Mouse (Mus musculus) MEL (cell line): ENCODE measurements at regions not wholly inside any gene's neighbourhood (a gene's known extent, or its start where the extent isn't known, plus 50 kb on each side); places are given as distances from the start of the nearest gene placed in this dataset.

ENCODE experiments used
- DNase-seq: peaks from one replicate; pipeline ENCODE4 v3.0.0; 2011; ENCODE audit warnings: low read depth, low spot score
- H3K27ac ChIP-seq: 2 replicates; pipeline ENCODE4 v1.5.1; 2012; ENCODE audit warnings: low read depth, mild to moderate bottlenecking, control low read depth, low read length, moderate library complexity; ENCODE audit not compliant: control insufficient read depth
- H3K27me3 ChIP-seq, 2 experiments: fragments of 150-350 bp in 1 of 2; sonication (generic) in 1 of 2; 2 replicates each; pipeline ENCODE4 v1.6.1; 2012; ENCODE audit warnings: low read length in 2 of 2, mild to moderate bottlenecking in 2 of 2, improper control_type of control experiment in 1 of 2, moderate library complexity in 1 of 2; ENCODE audit not compliant: insufficient read depth in 2 of 2, control insufficient read depth in 1 of 2
- H3K36me3 ChIP-seq, 2 experiments: 2 replicates each; pipeline ENCODE4 v1.6.1; 2012 to 2014; ENCODE audit warnings: low read length in 2 of 2, improper control_type of control experiment in 1 of 2, inconsistent platforms in 1 of 2, mild to moderate bottlenecking in 1 of 2; ENCODE audit not compliant: insufficient read depth in 2 of 2, control insufficient read depth in 1 of 2
- H3K4me1 ChIP-seq, 2 experiments: fragments of 150-350 bp in 1 of 2; sonication (generic) in 1 of 2; 2 replicates each; pipeline ENCODE4 v1.6.1; 2012; ENCODE audit warnings: low read length in 2 of 2, improper control_type of control experiment in 1 of 2, mild to moderate bottlenecking in 1 of 2; ENCODE audit not compliant: insufficient read depth in 2 of 2, control insufficient read depth in 1 of 2
- H3K4me3 ChIP-seq, 2 experiments: fragments of 150-350 bp in 1 of 2; sonication (generic) in 1 of 2; 2 replicates each; pipeline ENCODE4 v1.5.1; 2012; ENCODE audit warnings: low read depth in 2 of 2, low read length in 2 of 2, mild to moderate bottlenecking in 2 of 2, moderate library complexity in 2 of 2, control low read depth in 1 of 2, improper control_type of control experiment in 1 of 2; ENCODE audit not compliant: control insufficient read depth in 1 of 2, insufficient read depth in 1 of 2
- H3K79me2 ChIP-seq: 2 replicates; pipeline ENCODE4 v1.6.1; 2012; ENCODE audit warnings: mild to moderate bottlenecking, low read length, moderate library complexity; ENCODE audit not compliant: control insufficient read depth, poor library complexity, insufficient read depth
- H3K9ac ChIP-seq: 2 replicates; pipeline ENCODE4 v1.6.1; 2012; ENCODE audit warnings: low read depth, mild to moderate bottlenecking, control low read depth, low read length, moderate library complexity; ENCODE audit not compliant: control insufficient read depth, poor library complexity, severe bottlenecking
- H3K9me3 ChIP-seq: fragments of 150-350 bp; sonication (generic); replicated peaks from 2 replicates; pipeline ENCODE4 v1.6.1; 2012; ENCODE audit warnings: mild to moderate bottlenecking, low read length, improper control_type of control experiment, moderate library complexity; ENCODE audit not compliant: insufficient read depth
- CHD2 ChIP-seq: IDR thresholded peaks from 2 replicates; pipeline ENCODE4 v1.6.1; 2011; ENCODE audit warnings: low read length, improper control_type of control experiment
- E2F4 ChIP-seq: IDR thresholded peaks from 2 replicates; pipeline ENCODE4 v1.6.1; 2011; ENCODE audit warnings: low read depth, low read length, improper control_type of control experiment, borderline replicate concordance
- ETS1 ChIP-seq: IDR thresholded peaks from 2 replicates; pipeline ENCODE4 v1.6.1; 2012; ENCODE audit warnings: low read depth, mild to moderate bottlenecking, inconsistent platforms, low read length, improper control_type of control experiment, moderate library complexity
- GATA1 ChIP-seq: IDR thresholded peaks from 2 replicates; pipeline ENCODE4 v1.6.1; 2011; ENCODE audit warnings: low read depth, low read length, improper control_type of control experiment
- MAZ ChIP-seq: IDR thresholded peaks from 2 replicates; pipeline ENCODE4 v1.6.1; 2012; ENCODE audit warnings: low read depth, mild to moderate bottlenecking, inconsistent platforms, low read length, improper control_type of control experiment
- NRF1 ChIP-seq: IDR thresholded peaks from 2 replicates; pipeline ENCODE4 v1.6.1; 2014; ENCODE audit warnings: low read depth, mild to moderate bottlenecking, inconsistent platforms, low read length, improper control_type of control experiment, moderate library complexity; ENCODE audit not compliant: poor library complexity, insufficient read depth, severe bottlenecking
- POLR2A ChIP-seq, 2 experiments: IDR thresholded peaks; 2 replicates each; pipeline ENCODE4 v1.6.1; 2011 to 2012; ENCODE audit warnings: low read length in 2 of 2, mild to moderate bottlenecking in 2 of 2, control low read depth in 1 of 2, improper control_type of control experiment in 1 of 2, low read depth in 1 of 2, moderate library complexity in 1 of 2; ENCODE audit not compliant: control insufficient read depth in 1 of 2, insufficient read depth in 1 of 2, poor library complexity in 1 of 2
- RCOR1 ChIP-seq: IDR thresholded peaks from 2 replicates; pipeline ENCODE4 v1.6.1; 2012; ENCODE audit warnings: low read depth, mild to moderate bottlenecking, inconsistent platforms, low read length, improper control_type of control experiment
- TAL1 ChIP-seq: IDR thresholded peaks from 2 replicates; pipeline ENCODE4 v1.6.1; 2012; ENCODE audit warnings: mild to moderate bottlenecking, inconsistent platforms, low read length, moderate library complexity, mixed read lengths
- USF2 ChIP-seq, 2 experiments: IDR thresholded peaks; 2 replicates each; pipeline ENCODE4 v1.6.1; 2011 to 2012; ENCODE audit warnings: improper control_type of control experiment in 2 of 2, low read length in 2 of 2, borderline replicate concordance in 1 of 2, inconsistent platforms in 1 of 2, low read depth in 1 of 2, mild to moderate bottlenecking in 1 of 2; ENCODE audit not compliant: insufficient read depth in 1 of 2

DNA sequence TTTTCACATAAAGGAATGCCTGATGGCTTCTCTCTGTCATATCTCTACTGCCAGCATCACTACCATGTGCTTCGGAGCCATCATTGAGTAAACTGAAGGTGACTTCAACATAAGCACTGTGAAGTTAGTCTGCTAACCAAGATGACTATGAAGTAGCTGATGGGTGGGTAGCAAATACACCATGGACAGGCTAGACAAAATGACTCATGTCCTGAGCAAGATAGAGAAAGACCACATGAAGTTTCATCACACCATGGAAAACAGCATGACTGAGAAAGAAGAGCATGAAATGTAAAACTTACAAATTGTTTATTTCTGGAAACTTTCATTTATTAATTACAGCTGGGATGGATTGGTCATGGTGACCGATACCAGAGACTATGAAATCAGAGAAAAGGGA lies 249.3 kb upstream of the Zpld1 start:
- Histone ChIP-seq H3K27me3 (no peaks in the 10 kb centered on the region; a peak in 1 of 4 replicates), H3K4me3 (no peak overlapping the region), H3K36me3 (no peaks in the 10 kb centered on the region)
- no peak for DNase-seq
- TF ChIP-seq GATA1, result no peak
- TF ChIP-seq NRF1, result no peak
- TF ChIP-seq, all 39 proteins: peak for 0
- H3K4me1 ChIP-seq, result no peaks in the 10 kb centered on the region
- H3K9ac ChIP-seq, result no peak overlapping the region
- H3K27ac ChIP-seq, result no peak overlapping the region
- H3K9me3 ChIP-seq, result no peaks in the 10 kb centered on the region
- no peaks in the 10 kb centered on the region for H3K79me2 ChIP-seq

DNA sequence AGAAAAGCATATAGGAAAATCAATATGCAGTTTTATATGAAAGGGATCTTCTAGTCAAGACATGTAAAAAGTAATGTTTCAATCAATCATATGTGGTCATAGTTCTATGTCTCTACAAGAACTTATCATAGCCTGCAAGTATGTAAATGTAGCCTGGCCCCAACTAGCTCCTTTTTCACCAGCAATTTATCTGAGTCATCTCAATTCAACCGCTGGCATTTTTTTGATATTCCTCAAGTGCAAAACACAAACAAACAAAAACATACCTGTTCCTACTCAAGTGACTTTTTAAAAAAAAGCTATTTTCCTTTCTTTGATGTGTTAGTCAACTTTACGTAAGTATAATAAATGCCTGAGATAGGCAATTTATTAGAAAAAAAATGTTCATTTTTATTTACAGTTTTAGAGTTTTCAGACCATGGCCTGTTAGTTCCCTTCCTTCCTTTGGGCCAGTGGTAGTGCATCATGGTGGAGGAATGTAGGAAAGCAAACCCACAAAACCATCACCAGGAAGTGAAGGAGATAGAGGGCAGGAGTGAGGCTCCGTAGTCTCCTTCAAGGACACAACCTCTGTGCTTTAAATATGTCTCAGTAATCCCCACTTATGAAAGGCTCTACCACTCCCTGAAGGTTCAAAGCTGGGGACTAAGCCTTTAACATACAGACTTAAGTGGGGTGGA lies 242.7 kb upstream of the Zpld1 start:
- Histone ChIP-seq H3K4me1 (no peaks in the 10 kb centered on the region), H3K36me3 (no peaks in the 10 kb centered on the region), H3K9ac (no peak overlapping the region), H3K4me3 (no peak overlapping the region), H3K27ac (no peak overlapping the region), H3K27me3 (no peaks in the 10 kb centered on the region; a peak in 1 of 4 replicates), H3K79me2 (no peaks in the 10 kb centered on the region), H3K9me3 (no peaks in the 10 kb centered on the region)
- TF ChIP-seq CHD2 (no peak), POLR2A (IDR thresholded peaks at IDR 0.05; ENCODE audit: control insufficient read depth in 1 of 2, insufficient read depth in 1 of 2, low read depth in 1 of 2, low read length in 2 of 2, poor library complexity in 1 of 2) (no peak), E2F4 (no peak), TAL1 (no peak), MAZ (no peak), RCOR1 (no peak), ETS1 (no peak)
- DNase-seq, result no peak

GRCm38 (mm10) chr16:55539179-55539578 lies 241.4 kb upstream of the Zpld1 start:
- no peak for TF ChIP-seq USF2 (IDR thresholded peaks at IDR 0.05; ENCODE audit: borderline replicate concordance in 1 of 2, insufficient read depth in 1 of 2, low read depth in 1 of 2, low read length in 2 of 2)
- Histone ChIP-seq H3K9me3 (no peaks in the 10 kb centered on the region), H3K4me3 (no peak overlapping the region), H3K9ac (no peak overlapping the region), H3K79me2 (no peaks in the 10 kb centered on the region), H3K27ac (no peak overlapping the region), H3K27me3 (no peaks in the 10 kb centered on the region; a peak in 1 of 4 replicates), H3K36me3 (no peaks in the 10 kb centered on the region), H3K4me1 (no peaks in the 10 kb centered on the region)
- DNase-seq, result no peak
